Mouse (Mus musculus) inflammation-experienced regulatory T-cells, adult 6 months (primary cell): Measurements from ENCODE around the gene Ssbp3. TPM values are rescaled to one million over a fixed set of nuclear protein-coding genes. Genes with fewer than 3 reads are reported as not detected.

Experiments used
- ATAC-seq: one replicate; pipeline ENCODE4 v1.8.0; 2017
- polyA plus RNA-seq, 3 experiments: library from polyadenylated mRNA; unstranded; fragments of 100-300 nt; shearing (Covaris generic); gene quantifications; one replicate each; pipeline ENCODE4 v1.2.1; 2017

The Ssbp3 gene
- polyA plus RNA-seq, 3 experiments from 2014 or later: 36.1 to 45.6 (median 43.4) TPM

GRCm38 (mm10) chr4:107058781-107059180 is 148.3 kb downstream of the Ssbp3 start:
- no peak for ATAC-seq

- ATAC-seq: no peak
Observed at GRCm38 (mm10) chr4:107061560-107061959, 151.1 kb downstream of the Ssbp3 start.

- no peak for ATAC-seq
Observed at GRCm38 (mm10) chr4:107063214-107063613, 152.7 kb downstream of the Ssbp3 start.

GRCm38 (mm10) chr4:107064394-107065098 is 154.0 kb downstream of the Ssbp3 start:
- no peak for ATAC-seq

GRCm38 (mm10) chr4:107066252-107067124 is 156.0 kb downstream of the Ssbp3 start, which contains the start of the genes Mrpl37 and Cyb5rl:
Gene Mrpl37 (minus strand): TSS chr4:107066868.
Gene Cyb5rl (plus strand): TSS chr4:107066988.
- peak; percentile 100 for ATAC-seq

GRCm38 (mm10) chr4:107067151-107067840 is 156.8 kb downstream of the Ssbp3 start:
- peak; percentile 26 for ATAC-seq

- no peak for ATAC-seq
Observed at GRCm38 (mm10) chr4:107072343-107072742, 161.8 kb downstream of the Ssbp3 start.

- ATAC-seq: no peak
Observed at GRCm38 (mm10) chr4:107075456-107075855, 165.0 kb downstream of the Ssbp3 start.

GRCm38 (mm10) chr4:107078894-107079293 is 168.4 kb downstream of the Ssbp3 start:
- no peak for ATAC-seq

GRCm38 (mm10) chr4:107079716-107080115 is 169.2 kb downstream of the Ssbp3 start:
- no peak for ATAC-seq

GRCm38 (mm10) chr4:107082185-107082584 is 171.7 kb downstream of the Ssbp3 start:
- no peak for ATAC-seq

GRCm38 (mm10) chr4:107083126-107083525 is 172.6 kb downstream of the Ssbp3 start:
- ATAC-seq: no peak

GRCm38 (mm10) chr4:107084343-107084742 is 173.8 kb downstream of the Ssbp3 start:
- no peak for ATAC-seq

- ATAC-seq: no peak
Observed at GRCm38 (mm10) chr4:107084858-107085257, 174.4 kb downstream of the Ssbp3 start.

- ATAC-seq: no peak
Observed at GRCm38 (mm10) chr4:107091696-107092095, 181.2 kb downstream of the Ssbp3 start.

- ATAC-seq: no peak
Observed at GRCm38 (mm10) chr4:107094484-107095187, 184.1 kb downstream of the Ssbp3 start.

GRCm38 (mm10) chr4:107096043-107096442 is 185.5 kb downstream of the Ssbp3 start:
- ATAC-seq: no peak

- ATAC-seq: no peak
Observed at GRCm38 (mm10) chr4:107096841-107097373, 186.4 kb downstream of the Ssbp3 start, which contains the start of gene Cdcp2. Gene Cdcp2 (plus strand): TSS chr4:107096891.

- ATAC-seq: no peak
Observed at GRCm38 (mm10) chr4:107097871-107098270, 187.4 kb downstream of the Ssbp3 start.

GRCm38 (mm10) chr4:107098375-107098774 is 187.9 kb downstream of the Ssbp3 start:
- no peak for ATAC-seq

GRCm38 (mm10) chr4:107098791-107099525 is 188.5 kb downstream of the Ssbp3 start:
- no peak for ATAC-seq
